Mouse (Mus musculus) liver, embryonic 18 days (tissue): ENCODE results near the gene Col25a1. TPM values are rescaled to one million over a fixed set of nuclear protein-coding genes. Genes with fewer than 3 reads are reported as not detected.

Experiments used
- polyA plus RNA-seq: library from polyadenylated mRNA; depleted of rRNA; stranded (reverse); fragments of >200 nt; gene quantifications from 2 replicates; pipeline ENCODE4 v1.2.3, GENCODE M21; 2012; rRNA removed

Col25a1 gene
- 0.77 and 0.86 TPM in 2 replicates for polyA plus RNA-seq

DNA sequence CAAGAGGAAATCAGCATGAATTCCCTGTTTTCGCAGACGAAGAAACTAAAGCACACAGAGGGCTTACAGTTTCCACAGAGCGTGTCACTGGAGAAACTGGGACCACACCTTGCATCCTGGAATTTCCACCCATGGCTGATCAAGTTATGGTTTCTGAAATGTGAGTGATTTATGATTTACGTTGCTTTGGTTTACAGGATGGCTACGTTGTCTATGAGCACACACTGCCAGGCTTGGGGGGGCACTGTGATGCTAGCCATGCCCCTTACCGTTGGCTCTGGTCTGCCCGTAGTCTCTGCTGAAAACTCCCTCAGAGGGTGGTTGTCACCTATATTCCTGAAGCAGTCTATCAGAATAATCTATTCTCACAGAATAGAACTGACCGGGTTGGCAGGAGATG is at the start of gene Col25a1:
TSS of gene Col25a1 (plus strand) at position 301 of the 400 bp plus-strand sequence.

DNA sequence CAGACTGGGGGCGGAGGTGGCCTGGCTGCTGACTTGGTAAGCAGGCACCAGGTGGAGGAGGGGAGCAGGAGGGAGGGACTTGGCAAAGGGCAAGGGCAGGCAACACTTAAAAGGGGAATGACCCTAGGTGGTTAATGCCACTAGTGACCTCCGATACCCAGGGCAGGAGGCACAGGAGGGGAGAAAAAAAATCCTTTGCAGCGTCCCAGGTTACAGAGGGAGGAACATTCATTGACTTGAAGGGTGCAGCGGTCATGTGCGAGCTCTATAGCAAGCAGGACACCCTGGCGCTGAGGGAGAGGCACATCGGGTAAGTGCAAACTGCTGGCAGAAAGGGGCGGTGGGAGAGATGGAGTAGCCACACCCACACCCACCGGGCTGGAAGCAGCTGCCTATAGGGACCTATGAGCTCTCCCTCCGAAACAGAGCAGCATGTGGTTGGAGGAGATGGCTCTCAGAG is 486.2 kb downstream of the Col25a1 start, which contains the start of gene Etnppl:
TSS of gene Etnppl (plus strand) at position 10 of the 460 bp plus-strand sequence.

Other genes starting within 250 kb of the Col25a1 start
- 23.6 and 25.5 TPM in 2 replicates for gene Casp6, start 230.1 kb upstream of the Col25a1 start, polyA plus RNA-seq
- gene Mcub, start 161.3 kb upstream of the Col25a1 start, polyA plus RNA-seq: 3.9 and 4.6 TPM in 2 replicates
- 12.0 and 16.7 TPM in 2 replicates for gene Sec24b, start 69.9 kb upstream of the Col25a1 start, polyA plus RNA-seq